Mouse (Mus musculus) lung, postnatal 36 days (tissue): ENCODE results near the gene Grasp.

Source experiments
- DNase-seq: peaks from one replicate; pipeline ENCODE4 v3.0.0; 2022; ENCODE audit warnings: mixed read lengths

Gene Grasp

DNA sequence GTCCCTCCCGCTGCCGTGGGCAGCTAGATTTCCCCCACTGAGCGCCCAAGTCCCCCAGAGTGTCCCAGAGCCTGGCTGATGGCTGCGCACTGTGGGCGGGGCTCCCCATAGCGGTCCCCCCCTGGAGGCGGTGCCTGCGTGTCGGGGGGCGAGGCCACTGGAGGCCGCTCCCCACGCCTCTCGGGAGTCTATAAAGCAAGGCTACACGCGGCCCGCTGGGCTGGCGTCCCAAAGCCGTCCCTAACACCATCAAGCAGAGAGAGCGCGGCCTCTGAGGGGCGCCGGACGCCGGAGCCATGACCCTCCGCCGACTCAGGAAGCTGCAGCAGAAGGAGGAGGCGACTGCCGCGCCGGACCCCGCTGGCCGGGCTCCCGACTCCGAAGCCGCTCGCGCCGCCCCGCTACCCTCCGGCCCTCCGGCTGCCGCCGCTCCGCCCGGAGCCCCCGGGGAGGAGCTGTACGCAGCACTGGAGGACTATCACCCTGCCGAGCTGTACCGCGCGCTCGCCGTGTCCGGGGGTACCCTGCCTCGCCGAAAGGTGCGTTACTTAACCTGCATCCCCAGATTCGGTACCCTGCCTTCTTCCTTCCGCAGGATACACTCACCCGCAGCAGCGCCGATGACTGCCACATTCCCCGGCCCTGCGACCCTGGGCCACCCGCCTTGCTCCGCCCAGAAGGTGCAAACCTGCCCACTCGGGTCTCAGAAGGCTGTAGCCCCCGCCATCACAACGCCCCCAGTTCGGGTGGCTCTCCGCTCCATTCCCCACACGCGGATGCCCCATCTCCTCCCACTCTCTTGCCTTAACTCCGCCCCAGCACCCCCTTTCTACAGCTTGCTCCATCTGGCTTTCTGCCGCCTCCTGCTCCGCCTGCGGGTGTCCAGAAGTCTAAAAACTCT lies at the start of gene Grasp:
TSS of gene Grasp (plus strand) at position 183 of the 901 bp plus-strand sequence.
- peak; percentile 95 for DNase-seq

GRCm38 (mm10) chr15:101174294-101175130 lies 49.5 kb upstream of the Grasp start:
- no peak for DNase-seq

GRCm38 (mm10) chr15:101175131-101175460 lies 48.9 kb upstream of the Grasp start:
- DNase-seq = no peak

- no peak for DNase-seq
These were observed 48.2 kb upstream of the Grasp start for GRCm38 (mm10) chr15:101175613-101176283.

DNA sequence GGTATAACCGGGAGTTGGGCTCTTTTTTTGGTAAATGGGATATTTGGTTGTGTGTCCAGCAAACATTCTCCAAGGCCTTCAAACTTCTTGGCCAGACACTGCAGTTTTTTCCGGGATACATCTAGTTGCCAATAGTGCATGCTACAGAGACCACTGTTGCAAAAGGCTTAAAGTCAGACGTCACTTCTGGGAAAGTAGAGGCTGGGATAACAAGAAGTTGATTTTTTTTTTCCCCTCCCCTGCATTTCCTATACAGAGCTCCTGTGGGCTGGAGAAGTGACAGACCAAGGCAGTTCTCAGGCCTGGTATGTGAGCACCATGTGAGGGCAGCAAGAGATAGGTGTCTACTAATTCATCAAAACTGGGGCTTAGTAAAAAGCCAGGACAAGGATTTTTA lies 47.7 kb upstream of the Grasp start:
- no peak for DNase-seq

- DNase-seq = peak; percentile 59
These were observed 46.9 kb upstream of the Grasp start for GRCm38 (mm10) chr15:101176795-101177691.

- DNase-seq = peak; percentile 57
These were observed 43.5 kb upstream of the Grasp start for GRCm38 (mm10) chr15:101180363-101181105.

DNA sequence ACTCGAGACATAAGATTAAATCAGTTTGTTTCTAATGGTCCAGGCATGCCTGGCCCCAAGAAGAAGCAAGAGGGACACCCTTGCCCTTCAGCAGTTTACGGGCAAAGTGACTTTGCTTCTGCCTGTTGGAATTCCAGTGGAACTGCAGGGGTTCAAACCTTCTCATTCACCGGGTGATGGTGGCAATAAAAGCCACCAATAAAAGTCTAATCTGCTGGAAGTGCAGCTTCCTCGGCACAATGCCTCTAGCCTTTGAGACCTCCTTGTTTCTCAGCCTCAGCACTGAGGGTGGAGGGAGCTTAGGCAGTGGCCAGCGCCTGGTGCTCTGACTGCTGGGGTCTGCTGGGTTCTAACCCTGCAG lies 42.9 kb upstream of the Grasp start:
- DNase-seq = no peak

GRCm38 (mm10) chr15:101181500-101181899 lies 42.5 kb upstream of the Grasp start:
- no peak for DNase-seq

- DNase-seq = no peak
These were observed 41.3 kb upstream of the Grasp start for GRCm38 (mm10) chr15:101182676-101183075.

DNA sequence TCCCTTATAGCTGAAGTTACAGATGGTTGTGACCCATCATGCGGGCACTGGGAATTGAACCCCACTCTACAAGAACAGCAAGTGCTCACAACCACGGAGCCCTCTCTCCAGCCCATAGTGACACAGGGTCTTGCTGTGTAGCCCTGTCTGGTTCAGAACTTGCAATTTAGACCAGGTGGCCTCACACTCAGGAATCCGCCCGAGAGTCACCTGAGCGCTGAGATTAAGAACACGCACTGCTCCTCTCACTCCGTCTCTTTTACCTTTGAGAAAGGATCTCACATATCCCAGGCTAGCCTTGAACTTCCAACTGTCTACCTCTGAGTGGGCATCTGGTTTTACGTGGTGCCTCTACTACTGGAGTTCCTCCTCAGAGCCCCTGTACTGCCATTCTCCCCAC lies 39.7 kb upstream of the Grasp start:
- no peak for DNase-seq

DNA sequence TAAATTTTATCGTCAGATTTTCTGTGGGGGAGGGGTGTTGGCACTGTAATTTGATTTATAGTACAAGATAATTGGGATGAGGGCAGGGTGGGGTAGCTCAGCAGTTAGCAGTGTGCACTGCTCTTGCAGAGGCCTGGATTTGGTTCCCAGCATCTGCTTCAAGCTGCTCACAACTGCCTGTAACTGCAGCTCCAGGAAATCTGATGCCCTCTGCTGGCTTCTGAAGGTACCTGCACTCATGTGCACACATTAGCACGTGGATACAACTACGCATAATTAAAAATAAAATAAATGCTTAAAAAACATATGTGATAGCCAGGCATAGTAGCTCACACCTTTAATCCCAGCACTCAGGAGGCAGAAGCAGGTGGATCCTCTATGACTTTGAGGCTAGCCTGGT lies 38.4 kb upstream of the Grasp start:
- no peak for DNase-seq

GRCm38 (mm10) chr15:101187907-101188306 lies 36.1 kb upstream of the Grasp start:
- DNase-seq = no peak

DNA sequence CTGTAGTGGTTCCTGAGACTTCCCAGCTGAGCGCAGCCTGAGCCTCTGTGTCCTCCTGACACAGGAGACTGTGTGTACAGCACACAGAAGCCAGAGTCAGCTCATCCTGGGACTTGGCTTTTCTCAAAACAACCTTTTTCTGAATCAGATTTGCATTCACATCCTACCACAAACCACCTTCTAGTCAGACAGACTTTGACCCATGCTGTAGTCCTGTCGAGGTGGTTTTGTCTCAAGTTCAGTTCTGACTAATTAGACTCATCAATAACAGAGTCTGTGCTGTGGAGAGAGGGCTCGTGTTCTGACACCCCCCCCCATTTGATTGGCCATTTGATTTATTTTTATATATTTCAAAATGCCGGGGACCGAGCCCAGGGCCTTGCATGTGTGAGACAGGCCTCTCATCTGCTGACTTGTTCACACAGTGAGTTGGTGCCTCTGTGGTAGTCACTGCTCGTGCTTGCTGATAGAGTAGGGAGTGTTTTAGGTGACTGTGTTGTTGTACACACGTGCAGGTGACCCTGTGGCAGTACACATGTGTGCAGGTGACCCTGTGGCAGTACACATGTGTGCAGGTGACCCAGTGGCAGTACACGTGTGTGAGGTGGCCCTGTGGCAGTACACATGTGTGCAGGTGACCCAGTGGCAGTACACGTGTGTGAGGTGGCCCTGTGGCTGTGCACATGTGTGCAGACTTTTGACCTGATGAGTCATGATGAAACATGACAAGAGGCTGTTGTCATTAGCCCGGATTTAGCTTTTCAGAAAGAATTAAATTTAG lies 33.8 kb upstream of the Grasp start:
- no peak for DNase-seq

DNA sequence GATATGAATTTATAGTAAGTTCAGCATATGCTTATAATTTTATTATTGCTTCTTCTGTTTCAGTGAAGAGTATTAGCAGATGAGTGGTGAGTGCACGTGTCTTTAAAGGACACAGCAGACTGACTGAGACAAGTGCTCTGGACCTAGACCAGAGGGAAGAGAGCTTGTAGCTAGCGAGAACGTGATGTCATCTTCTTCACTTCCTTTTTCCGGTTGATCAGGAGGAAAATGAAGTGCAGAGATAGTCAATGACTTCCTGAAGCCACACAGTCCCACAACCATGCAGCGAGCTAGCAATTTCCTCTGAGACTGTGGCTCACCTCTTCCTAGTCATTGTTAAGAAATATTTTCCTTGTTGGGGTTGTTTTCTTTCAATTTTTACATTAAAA lies 33.2 kb upstream of the Grasp start:
- DNase-seq = no peak

DNA sequence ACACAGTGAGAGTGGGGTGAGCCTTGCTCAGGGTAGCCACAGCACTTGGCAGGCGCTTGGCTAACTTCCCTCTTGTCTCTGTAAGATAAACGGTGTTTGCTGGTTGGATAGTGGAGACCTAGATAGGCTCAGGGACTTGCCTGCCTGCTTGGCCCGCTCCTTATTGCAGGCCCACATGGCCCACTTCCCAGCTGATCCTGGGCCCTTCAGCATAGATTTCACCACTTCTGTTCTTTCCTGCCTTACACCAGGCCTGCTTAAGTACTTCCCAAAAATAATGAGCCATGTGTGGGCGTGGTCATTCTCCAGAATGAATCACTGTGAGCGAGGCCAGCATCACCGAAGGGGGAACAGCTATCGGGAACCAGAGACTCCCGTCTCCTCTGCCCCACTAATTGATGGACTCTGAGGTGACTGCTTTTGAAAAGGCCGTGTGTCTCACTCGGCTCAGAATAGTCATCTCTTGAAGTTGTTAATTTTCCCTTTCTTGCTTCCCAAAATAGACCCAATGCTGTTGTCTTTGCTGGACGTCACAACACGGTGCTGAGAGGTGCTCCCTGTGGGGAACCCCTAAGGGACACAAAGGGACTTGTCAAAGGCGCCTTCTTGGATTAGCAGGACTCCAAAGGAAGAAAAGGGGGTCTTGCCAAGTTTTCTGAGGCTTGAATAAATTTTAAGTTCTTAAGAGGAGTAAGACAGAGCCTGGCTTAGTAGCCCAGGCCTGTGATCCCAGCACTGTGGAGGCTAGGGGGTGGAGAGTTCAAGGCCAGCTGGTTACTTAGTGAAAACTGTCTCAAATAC lies 32.3 kb upstream of the Grasp start:
- peak; percentile 92 for DNase-seq

- no peak for DNase-seq
These were observed 31.7 kb upstream of the Grasp start for GRCm38 (mm10) chr15:101192260-101192640.

- DNase-seq = no peak
These were observed 31.3 kb upstream of the Grasp start for GRCm38 (mm10) chr15:101192651-101193050.

- DNase-seq = no peak
These were observed 30.0 kb upstream of the Grasp start for GRCm38 (mm10) chr15:101193971-101194370.
